Mouse (Mus musculus) brain, embryonic 14.5 days (tissue): Measurements from ENCODE around the gene Sema3g.

Source experiments
- CTCF ChIP-seq: fragments of 200-500 bp; IDR thresholded peaks from 2 replicates; pipeline ENCODE4 v1.5.1; 2012; ENCODE audit warnings: inconsistent platforms, mild to moderate bottlenecking, moderate library complexity, borderline replicate concordance; ENCODE audit not compliant: insufficient read depth, insufficient read length; ENCODE audit errors: extremely low read depth
- POLR2A ChIP-seq: fragments of 200-500 bp; IDR thresholded peaks from 2 replicates; pipeline ENCODE4 v1.6.1; 2012; ENCODE audit warnings: mild to moderate bottlenecking, inconsistent platforms, borderline replicate concordance; ENCODE audit not compliant: poor library complexity, insufficient read depth, insufficient read length, severe bottlenecking; ENCODE audit errors: extremely low read depth

- no peak for TF ChIP-seq CTCF
- no peak for TF ChIP-seq POLR2A
Observed at GRCm38 (mm10) chr14:31170963-31171362, 46.7 kb upstream of the Sema3g start.
